Mouse (Mus musculus) CH12F3 (cell line): Measurements from ENCODE around the gene Ninl.

Experiments used
- in situ Hi-C: fragments of 300-500 bp; cut with MboI; formaldehyde crosslinking; loops from 2 replicates; pipeline ENCODE4 v1.14.3; 2020; ENCODE audit warnings: low sequenced_read_pairs

Gene Ninl

GRCm38 (mm10) chr2:151039232-151039695 lies at the start of gene Ninl, which contains the start of gene Nanp:
TSS of gene Ninl (minus strand) at chr2:151039382.
TSS of gene Nanp (minus strand) at chr2:151039398.
- in situ Hi-C loops: no loop called here

GRCm38 (mm10) chr2:151056637-151057036 lies 17.5 kb upstream of the Ninl start:
- in situ Hi-C loops: no loop called here

GRCm38 (mm10) chr2:151040411-151040810 lies 1.2 kb upstream of the Ninl start:
- in situ Hi-C loops: no loop called here

GRCm38 (mm10) chr2:151039726-151040125 lies 544 bp upstream of the Ninl start:
- in situ Hi-C loops: no loop called here

- in situ Hi-C loops: no loop called here
Measured at GRCm38 (mm10) chr2:151038811-151039222, 365 bp downstream of the Ninl start.

GRCm38 (mm10) chr2:151037876-151038552 lies 1.2 kb downstream of the Ninl start:
- in situ Hi-C loops: no loop called here

- in situ Hi-C loops: no loop called here
Measured at GRCm38 (mm10) chr2:151037292-151037691, 1.9 kb downstream of the Ninl start.

- in situ Hi-C loops: no loop called here
Measured at GRCm38 (mm10) chr2:151036721-151037120, 2.5 kb downstream of the Ninl start.

GRCm38 (mm10) chr2:151034435-151034834 lies 4.7 kb downstream of the Ninl start:
- in situ Hi-C loops: no loop called here

- in situ Hi-C loops: no loop called here
Measured at GRCm38 (mm10) chr2:151021158-151021557, 18.0 kb downstream of the Ninl start.

GRCm38 (mm10) chr2:151015316-151015715 lies 23.9 kb downstream of the Ninl start:
- in situ Hi-C loops: no loop called here

GRCm38 (mm10) chr2:151011273-151011672 lies 27.9 kb downstream of the Ninl start:
- in situ Hi-C loops: no loop called here

GRCm38 (mm10) chr2:151009515-151010085 lies 29.6 kb downstream of the Ninl start:
- in situ Hi-C loops: loop anchor here (10.0 kb wide), 1 partner anchor 205 kb away; no protein-coding TSS in a partner anchor

- in situ Hi-C loops: loop anchor here (10.0 kb wide), 1 partner anchor 204 kb away; no protein-coding TSS in a partner anchor
Measured at GRCm38 (mm10) chr2:151008939-151009509, 30.2 kb downstream of the Ninl start.

GRCm38 (mm10) chr2:151008517-151008932 lies 30.7 kb downstream of the Ninl start:
- in situ Hi-C loops: loop anchor here (10.0 kb wide), 1 partner anchor 204 kb away; no protein-coding TSS in a partner anchor

- in situ Hi-C loops: loop anchor here (10.0 kb wide), 1 partner anchor 203 kb away; no protein-coding TSS in a partner anchor
Measured at GRCm38 (mm10) chr2:151008006-151008405, 31.2 kb downstream of the Ninl start.

GRCm38 (mm10) chr2:151006281-151006945 lies 32.8 kb downstream of the Ninl start:
- in situ Hi-C loops: loop anchor here (10.0 kb wide), 1 partner anchor 202 kb away; no protein-coding TSS in a partner anchor

GRCm38 (mm10) chr2:151004390-151004789 lies 34.8 kb downstream of the Ninl start:
- in situ Hi-C loops: loop anchor here (10.0 kb wide), 1 partner anchor 200 kb away; no protein-coding TSS in a partner anchor

- in situ Hi-C loops: loop anchor here (10.0 kb wide), 1 partner anchor 199 kb away; no protein-coding TSS in a partner anchor
Measured at GRCm38 (mm10) chr2:151003796-151004195, 35.4 kb downstream of the Ninl start.

GRCm38 (mm10) chr2:151001619-151002175 lies 37.5 kb downstream of the Ninl start:
- in situ Hi-C loops: loop anchor here (10.0 kb wide), 1 partner anchor 197 kb away; no protein-coding TSS in a partner anchor
